Mouse (Mus musculus): ENCODE measurements around the gene Rad51b. TPM values are rescaled to one million over a fixed set of nuclear protein-coding genes. Genes with fewer than 3 reads are reported as not detected.
A peak's percentile ranks its signal among the peaks of the same experiment; 100 is the strongest.

Rad51b gene
- polyA plus RNA-seq, 1 experiment from 2014 or later: 4.3 TPM

GRCm38 (mm10) chr12:79604850-79605249 lies 307.8 kb downstream of the Rad51b start:
- peak overlapping the region; percentile 18; the same call in 1 of the 2 replicates for H3K4me2 ChIP-seq
- H3K4me3 ChIP-seq (replicated peaks): no peak overlapping the region
- H3K27me3 ChIP-seq: no peaks in the 10 kb centered on the region
- 20% methylated on average over 2 of the region's 2 CpGs for WGBS (ENCODE audit: insufficient replicate concordance)
- no peaks in the 10 kb centered on the region for H3K9me3 ChIP-seq (replicated peaks)
- H3K36me3 ChIP-seq (replicated peaks): no peaks in the 10 kb centered on the region
- peak; percentile 88 for ATAC-seq (ENCODE audit: insufficient read depth)
- H3K4me1 ChIP-seq (replicated peaks): peaks cover 46% of the 10 kb centered on the region
- H3K9ac ChIP-seq: no peak overlapping the region
- H3K27ac ChIP-seq (replicated peaks): peak overlapping the region; percentile 79

- H3K9ac ChIP-seq: no peak overlapping the region
- 0 out of 2 replicates have a peak overlapping the region, but pooled peaks have one; percentile 34 for H3K27ac ChIP-seq (replicated peaks)
- ATAC-seq (ENCODE audit: insufficient read depth): no peak
- H3K9me3 ChIP-seq (replicated peaks): no peaks in the 10 kb centered on the region
- H3K4me1 ChIP-seq (replicated peaks): peaks cover 51% of the 10 kb centered on the region
- 83% methylated on average over 11 of the region's 11 CpGs for WGBS (ENCODE audit: insufficient replicate concordance)
- no peaks in the 10 kb centered on the region for H3K27me3 ChIP-seq
- H3K4me3 ChIP-seq (replicated peaks): no peak overlapping the region
- no peaks in the 10 kb centered on the region for H3K36me3 ChIP-seq (replicated peaks)
- no peak overlapping the region for H3K4me2 ChIP-seq
Measured at GRCm38 (mm10) chr12:79606197-79606631, 309.1 kb downstream of the Rad51b start.

GRCm38 (mm10) chr12:79609399-79610010 lies 312.4 kb downstream of the Rad51b start:
- Histone ChIP-seq H3K9me3 (replicated peaks) (no peaks in the 10 kb centered on the region), H3K4me3 (replicated peaks) (no peak overlapping the region), H3K27ac (replicated peaks) (peak overlapping the region; percentile 98), H3K9ac (no peak overlapping the region), H3K4me1 (replicated peaks) (peaks cover 67% of the 10 kb centered on the region), H3K36me3 (replicated peaks) (no peaks in the 10 kb centered on the region), H3K27me3 (no peaks in the 10 kb centered on the region), H3K4me2 (no peak overlapping the region)
- WGBS (ENCODE audit: insufficient replicate concordance): 80% methylated on average over 8 of the region's 8 CpGs
- no peak for ATAC-seq (ENCODE audit: insufficient read depth)

DNA sequence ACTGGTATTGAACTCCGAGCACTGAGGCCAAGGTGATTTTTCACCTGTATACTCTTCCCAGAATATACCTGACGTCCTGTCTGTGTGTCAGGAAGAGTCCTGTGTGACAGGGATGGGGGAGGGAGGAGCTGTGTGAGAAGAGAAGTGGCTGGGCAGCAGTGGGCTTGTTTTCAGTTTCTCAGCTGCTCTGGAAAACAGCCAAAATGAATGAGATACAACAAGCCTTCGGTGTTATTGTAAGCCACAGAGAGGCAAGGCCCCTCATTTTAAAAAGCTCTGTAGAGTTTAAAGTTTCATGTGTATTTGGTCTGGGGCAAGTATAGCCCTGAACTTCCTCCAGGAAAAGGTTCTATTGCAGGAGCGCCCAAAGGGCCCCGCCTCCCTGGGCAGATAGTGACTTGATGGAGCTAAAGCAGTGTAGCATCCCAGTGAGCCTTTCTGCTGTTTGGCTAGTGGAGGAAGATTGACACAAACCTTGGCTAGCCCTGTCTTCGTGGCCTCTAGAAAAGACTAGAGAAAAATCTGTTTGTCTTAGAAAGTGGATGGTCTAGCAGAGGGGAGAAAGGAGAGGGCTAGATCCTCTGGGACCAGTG lies 313.5 kb downstream of the Rad51b start:
- peak overlapping the region; percentile 98 for H3K27ac ChIP-seq (replicated peaks)
- H3K36me3 ChIP-seq (replicated peaks): no peaks in the 10 kb centered on the region
- ATAC-seq (ENCODE audit: insufficient read depth): no peak
- peak overlapping the region; percentile 79; the same call in 1 of the 2 replicates for H3K4me2 ChIP-seq
- 50% methylated on average over 6 of the region's 6 CpGs for WGBS (ENCODE audit: insufficient replicate concordance)
- H3K4me3 ChIP-seq (replicated peaks): no peak overlapping the region
- H3K9ac ChIP-seq: peak overlapping the region; percentile 19; the same call in 1 of the 2 replicates
- H3K4me1 ChIP-seq (replicated peaks): peaks cover 59% of the 10 kb centered on the region
- no peaks in the 10 kb centered on the region for H3K27me3 ChIP-seq
- no peaks in the 10 kb centered on the region for H3K9me3 ChIP-seq (replicated peaks)

GRCm38 (mm10) chr12:79611665-79612064 lies 314.6 kb downstream of the Rad51b start:
- H3K36me3 ChIP-seq (replicated peaks): no peaks in the 10 kb centered on the region
- WGBS (ENCODE audit: insufficient replicate concordance): 18% methylated on average over 2 of the region's 2 CpGs
- peak overlapping the region; percentile 98 for H3K27ac ChIP-seq (replicated peaks)
- H3K9me3 ChIP-seq (replicated peaks): no peaks in the 10 kb centered on the region
- peak overlapping the region; percentile 61 for H3K9ac ChIP-seq
- ATAC-seq (ENCODE audit: insufficient read depth): peak; percentile 56
- peak overlapping the region; percentile 79 for H3K4me2 ChIP-seq
- peaks cover 52% of the 10 kb centered on the region for H3K4me1 ChIP-seq (replicated peaks)
- H3K4me3 ChIP-seq (replicated peaks): peak overlapping the region; percentile 39
- no peaks in the 10 kb centered on the region for H3K27me3 ChIP-seq

DNA sequence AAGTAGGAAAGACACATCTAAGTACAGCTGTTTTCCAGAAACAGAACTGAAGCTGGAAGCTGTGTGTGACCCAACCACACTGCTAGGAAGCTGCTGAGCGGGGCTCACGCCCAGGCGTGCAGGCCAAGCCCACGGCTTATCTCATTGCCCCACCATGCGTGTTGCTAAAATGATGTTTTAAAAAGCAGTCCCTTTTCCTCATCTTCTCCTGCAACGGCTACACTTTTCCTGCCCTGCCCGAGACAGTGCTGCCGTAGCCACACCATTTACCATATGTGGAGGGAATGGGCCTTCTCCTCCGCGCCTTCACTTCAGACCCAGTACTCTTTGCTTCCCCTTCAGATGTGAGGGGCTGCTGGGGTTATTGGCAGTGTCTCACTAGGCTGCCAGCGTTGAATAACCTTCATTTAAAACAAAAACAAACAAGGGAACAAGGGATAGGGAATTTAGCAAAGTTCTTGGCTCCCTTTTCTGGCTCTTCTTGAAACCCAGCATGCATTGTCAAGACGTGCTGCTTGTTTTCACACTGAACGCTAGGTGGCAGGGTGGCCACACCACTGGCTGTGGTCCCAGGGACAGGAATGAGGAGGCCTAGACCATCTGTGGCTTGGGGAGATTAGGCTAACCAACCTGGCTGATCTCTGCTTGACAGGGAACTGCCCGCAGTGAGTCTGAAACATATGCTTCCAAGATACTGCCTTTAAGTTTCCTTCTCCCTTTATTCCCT lies 315.4 kb downstream of the Rad51b start:
- H3K4me1 ChIP-seq (replicated peaks): peaks cover 52% of the 10 kb centered on the region
- H3K9ac ChIP-seq: peak overlapping the region; percentile 61
- H3K4me2 ChIP-seq: peak overlapping the region; percentile 79
- no peaks in the 10 kb centered on the region for H3K36me3 ChIP-seq (replicated peaks)
- H3K27ac ChIP-seq (replicated peaks): peak overlapping the region; percentile 98
- H3K9me3 ChIP-seq (replicated peaks): no peaks in the 10 kb centered on the region
- peak; percentile 95 for ATAC-seq (ENCODE audit: insufficient read depth)
- WGBS (ENCODE audit: insufficient replicate concordance): 20% methylated on average over 14 of the region's 14 CpGs
- no peaks in the 10 kb centered on the region for H3K27me3 ChIP-seq
- H3K4me3 ChIP-seq (replicated peaks): peak overlapping the region; percentile 39

- 74% methylated on average over 8 of the region's 8 CpGs for WGBS (ENCODE audit: insufficient replicate concordance)
- H3K4me1 ChIP-seq (replicated peaks): peaks cover 52% of the 10 kb centered on the region
- peak overlapping the region; percentile 79 for H3K4me2 ChIP-seq
- H3K27me3 ChIP-seq: no peaks in the 10 kb centered on the region
- H3K9me3 ChIP-seq (replicated peaks): no peaks in the 10 kb centered on the region
- peak overlapping the region; percentile 98 for H3K27ac ChIP-seq (replicated peaks)
- H3K4me3 ChIP-seq (replicated peaks): no peak overlapping the region
- ATAC-seq (ENCODE audit: insufficient read depth): no peak
- H3K9ac ChIP-seq: peak overlapping the region; percentile 61
- no peaks in the 10 kb centered on the region for H3K36me3 ChIP-seq (replicated peaks)
Measured at GRCm38 (mm10) chr12:79613061-79613788, 316.1 kb downstream of the Rad51b start.

DNA sequence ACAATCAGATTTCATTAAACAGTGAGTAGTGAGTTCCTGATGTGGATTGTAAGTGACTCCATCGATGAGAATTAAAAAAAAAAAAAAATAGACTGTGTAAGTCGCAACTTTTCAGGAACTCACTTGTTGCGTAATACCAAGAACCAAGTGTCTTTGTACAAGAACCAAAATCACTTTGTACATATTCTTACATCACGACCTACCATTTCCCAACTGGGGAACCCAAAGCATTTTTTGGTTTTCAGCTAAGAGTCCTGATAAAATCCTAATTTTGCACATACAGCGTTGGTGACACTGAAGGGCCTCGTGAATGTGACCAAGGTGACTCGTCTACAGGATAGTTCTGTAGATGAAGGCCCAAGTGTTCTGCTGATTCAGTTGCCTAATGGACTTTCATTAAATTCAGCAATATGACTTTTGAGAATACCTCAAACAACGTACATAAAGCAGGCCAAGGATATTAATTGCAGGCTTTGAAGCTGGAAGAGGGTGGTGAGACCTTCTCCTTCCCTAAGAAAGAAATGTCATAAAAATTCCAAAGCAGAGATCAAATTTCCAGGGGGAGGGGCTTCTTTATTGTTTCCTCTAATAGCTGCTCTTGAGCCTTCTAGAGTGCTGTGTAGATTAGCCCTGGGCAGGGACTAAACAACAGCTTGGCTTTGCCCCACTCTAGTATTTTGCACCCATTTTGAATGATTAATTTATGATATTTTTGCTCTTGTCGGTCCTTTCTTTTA lies 316.9 kb downstream of the Rad51b start:
- H3K27me3 ChIP-seq: no peaks in the 10 kb centered on the region
- peaks cover 52% of the 10 kb centered on the region for H3K4me1 ChIP-seq (replicated peaks)
- H3K36me3 ChIP-seq (replicated peaks): no peaks in the 10 kb centered on the region
- peak overlapping the region; percentile 55 for H3K27ac ChIP-seq (replicated peaks)
- no peaks in the 10 kb centered on the region for H3K9me3 ChIP-seq (replicated peaks)
- ATAC-seq (ENCODE audit: insufficient read depth): no peak
- H3K4me2 ChIP-seq: no peak overlapping the region
- no peak overlapping the region for H3K9ac ChIP-seq
- no peak overlapping the region for H3K4me3 ChIP-seq (replicated peaks)
- 66% methylated on average over 9 of the region's 9 CpGs for WGBS (ENCODE audit: insufficient replicate concordance)

DNA sequence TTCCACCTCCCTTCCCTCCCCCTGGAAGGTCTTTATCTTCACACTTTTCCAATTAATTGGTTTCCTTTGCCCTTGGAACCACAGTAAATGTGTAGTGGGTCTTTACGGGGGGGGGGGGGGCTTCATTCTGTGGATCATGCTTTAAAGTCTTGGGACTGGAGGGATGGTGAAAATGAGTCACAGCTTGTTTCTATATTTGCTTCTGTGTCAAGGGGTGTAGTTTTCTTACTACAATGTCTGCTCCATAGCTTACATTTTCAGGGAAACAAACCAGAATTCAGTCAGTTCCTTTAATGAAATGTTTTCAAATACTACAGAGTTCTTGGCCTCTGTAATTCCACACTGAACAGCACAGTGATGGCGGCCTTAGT lies 317.5 kb downstream of the Rad51b start:
- H3K27me3 ChIP-seq: no peaks in the 10 kb centered on the region
- peaks cover 52% of the 10 kb centered on the region for H3K4me1 ChIP-seq (replicated peaks)
- ATAC-seq (ENCODE audit: insufficient read depth): no peak
- WGBS (ENCODE audit: insufficient replicate concordance): 73% methylated on average over 2 of the region's 2 CpGs
- 0 out of 2 replicates have a peak overlapping the region, but pooled peaks have one; percentile 55 for H3K27ac ChIP-seq (replicated peaks)
- no peak overlapping the region for H3K9ac ChIP-seq
- H3K9me3 ChIP-seq (replicated peaks): no peaks in the 10 kb centered on the region
- no peak overlapping the region for H3K4me2 ChIP-seq
- H3K36me3 ChIP-seq (replicated peaks): no peaks in the 10 kb centered on the region
- no peak overlapping the region for H3K4me3 ChIP-seq (replicated peaks)

- no peak for ATAC-seq (ENCODE audit: insufficient read depth)
- Histone ChIP-seq H3K4me3 (replicated peaks) (no peak overlapping the region), H3K36me3 (replicated peaks) (no peaks in the 10 kb centered on the region), H3K9me3 (replicated peaks) (no peaks in the 10 kb centered on the region), H3K27me3 (no peaks in the 10 kb centered on the region), H3K9ac (no peak overlapping the region), H3K27ac (replicated peaks) (no peak overlapping the region), H3K4me1 (replicated peaks) (peaks cover 41% of the 10 kb centered on the region), H3K4me2 (no peak overlapping the region)
- WGBS (ENCODE audit: insufficient replicate concordance): 70% methylated on average over 5 of the region's 5 CpGs
Measured at GRCm38 (mm10) chr12:79615717-79616316, 318.7 kb downstream of the Rad51b start.
